Mouse (Mus musculus) neural tube, embryonic 13.5 days (tissue): ENCODE measurements around the gene Pcnx. TPM values are rescaled to one million over a fixed set of nuclear protein-coding genes. Genes with fewer than 3 reads are reported as not detected.

ENCODE experiments used
- ATAC-seq: fragments of 200-750 bp; cut with Nextera tagmentation; 2 replicates; pipeline ENCODE4 v1.8.0; 2017; ENCODE audit warnings: low read depth, mild to moderate bottlenecking, moderate TSS enrichment, moderate library complexity
- H3K27ac ChIP-seq: fragments of 300-500 bp; sonication (generic); replicated peaks from 2 replicates; pipeline ENCODE4 v1.5.1; 2015; ENCODE audit warnings: moderate library complexity, mild to moderate bottlenecking, inconsistent platforms
- H3K27me3 ChIP-seq: fragments of 300-500 bp; sonication (generic); 2 replicates; pipeline ENCODE4 v1.6.1; 2015; ENCODE audit warnings: mild to moderate bottlenecking, inconsistent platforms
- H3K36me3 ChIP-seq: fragments of 300-500 bp; sonication (generic); 2 replicates; pipeline ENCODE4 v1.6.1; 2015; ENCODE audit warnings: mild to moderate bottlenecking, inconsistent platforms
- H3K4me1 ChIP-seq: fragments of 300-500 bp; sonication (generic); replicated peaks from 2 replicates; pipeline ENCODE4 v1.6.1; 2015; ENCODE audit warnings: inconsistent platforms
- H3K4me2 ChIP-seq: fragments of 300-500 bp; sonication (generic); 2 replicates; pipeline ENCODE4 v1.6.1; 2015; ENCODE audit warnings: inconsistent platforms, mild to moderate bottlenecking, moderate library complexity
- H3K4me3 ChIP-seq: fragments of 300-500 bp; sonication (generic); 2 replicates; pipeline ENCODE4 v1.5.1; 2015; ENCODE audit warnings: mild to moderate bottlenecking, inconsistent platforms
- H3K9ac ChIP-seq: fragments of 300-500 bp; sonication (generic); 2 replicates; pipeline ENCODE4 v1.6.1; 2015; ENCODE audit warnings: moderate library complexity, mild to moderate bottlenecking, inconsistent platforms
- H3K9me3 ChIP-seq: fragments of 300-500 bp; sonication (generic); 2 replicates; pipeline ENCODE4 v1.6.1; 2016; ENCODE audit warnings: inconsistent platforms
- WGBS: fragments of 180-500 bp; shearing (Covaris S2); methylation state at CpG from one replicate; pipeline ENCODE4 v1.1.7; 2015; 5-methylcytosine and 5-hydroxymethylcytosine counted together
- polyA plus RNA-seq: library from polyadenylated mRNA; unstranded; fragments of >200 nt; fragmentation: Nextera tagmentation; extraction: Ambion mirVana; gene quantifications from 2 replicates; pipeline ENCODE4 v1.2.1, GENCODE M21; 2015

The Pcnx gene
- polyA plus RNA-seq, 1 experiment from 2014 or later = 12.4 TPM

DNA sequence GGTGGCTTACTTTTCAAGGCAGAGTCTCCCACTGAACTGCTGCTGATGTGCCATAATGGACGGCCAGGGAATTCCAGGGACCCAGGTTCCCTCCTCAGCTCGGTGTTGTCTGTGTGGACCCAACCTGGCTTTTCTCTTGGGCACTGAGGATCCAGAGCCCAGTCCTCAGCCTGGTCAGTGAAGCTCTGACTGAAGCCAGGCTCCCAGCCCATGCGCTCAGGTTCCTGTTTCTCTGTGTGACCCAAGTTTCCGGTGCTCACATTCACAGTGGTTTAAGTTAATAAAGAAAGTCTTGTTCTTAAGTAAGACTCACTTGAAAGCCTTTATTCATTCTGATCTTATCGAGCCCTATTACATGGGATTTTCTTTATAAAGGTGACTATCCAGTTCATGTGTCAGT, 74.7 kb downstream of the Pcnx start:
- Histone ChIP-seq H3K27me3 (no peaks in the 10 kb centered on the region), H3K4me3 (no peak overlapping the region), H3K9ac (no peak overlapping the region), H3K36me3 (peaks cover 6% of the 10 kb centered on the region), H3K4me1 (peaks cover 15% of the 10 kb centered on the region; the same call in 1 of the 2 replicates), H3K4me2 (no peak overlapping the region), H3K27ac (no peak overlapping the region), H3K9me3 (no peaks in the 10 kb centered on the region)
- no peak for ATAC-seq
- WGBS = 92% methylated on average over 5 of the region's 5 CpGs

DNA sequence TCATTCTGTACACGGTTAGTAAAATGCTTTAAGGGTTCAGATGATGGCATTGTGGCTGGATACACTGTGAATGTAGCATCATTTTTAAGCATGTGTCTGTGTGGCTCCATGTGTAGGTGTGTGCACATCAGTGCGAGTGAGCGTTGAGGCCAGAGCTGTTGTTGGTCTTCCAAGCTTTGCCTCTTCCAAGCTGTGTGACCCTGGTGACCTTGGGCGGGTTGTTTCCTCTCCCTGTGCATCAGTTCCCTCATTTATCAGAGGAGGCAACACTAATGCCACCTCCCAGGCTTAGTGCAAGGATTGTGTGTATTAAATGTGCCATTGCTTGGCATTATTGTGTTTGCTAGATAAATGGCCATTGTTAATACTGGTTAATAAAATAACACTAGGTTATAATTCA, 76.2 kb downstream of the Pcnx start:
- no peak overlapping the region for H3K9ac ChIP-seq
- peaks cover 12% of the 10 kb centered on the region for H3K36me3 ChIP-seq
- no peak overlapping the region for H3K4me2 ChIP-seq
- 55% methylated on average over 4 of the region's 4 CpGs for WGBS
- H3K4me1 ChIP-seq = peaks cover 15% of the 10 kb centered on the region; the same call in 1 of the 2 replicates
- 0 out of 2 replicates have a peak, but pooled peaks have one; percentile 27 for ATAC-seq
- peak overlapping the region; percentile 33; the same call in 1 of the 2 replicates for H3K27ac ChIP-seq
- no peaks in the 10 kb centered on the region for H3K9me3 ChIP-seq
- H3K4me3 ChIP-seq = no peak overlapping the region
- no peaks in the 10 kb centered on the region for H3K27me3 ChIP-seq

DNA sequence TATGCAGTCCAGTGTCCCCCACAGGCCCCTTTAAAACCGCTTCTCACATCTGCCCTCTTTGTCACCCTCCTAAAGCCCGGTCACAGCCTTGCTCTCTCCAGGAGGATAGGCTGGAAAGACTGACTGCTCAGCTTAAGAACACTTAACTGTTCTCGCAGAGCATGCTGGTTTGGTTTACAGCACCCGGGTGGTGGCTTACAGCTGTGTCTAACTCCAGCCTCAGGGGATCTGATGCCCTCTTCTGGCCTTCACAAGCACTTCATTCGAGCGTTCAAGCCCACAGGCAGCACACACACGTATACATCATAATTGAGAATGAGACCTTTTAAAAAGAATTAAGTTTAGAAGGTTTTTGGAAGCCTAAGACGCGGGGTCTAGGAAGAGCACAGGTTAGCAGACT, 81.4 kb downstream of the Pcnx start:
- H3K4me2 ChIP-seq = no peak overlapping the region
- no peak for ATAC-seq
- H3K27me3 ChIP-seq = no peaks in the 10 kb centered on the region
- H3K4me1 ChIP-seq = peaks cover 14% of the 10 kb centered on the region; the same call in 1 of the 2 replicates
- H3K4me3 ChIP-seq = no peak overlapping the region
- no peaks in the 10 kb centered on the region for H3K9me3 ChIP-seq
- no peak overlapping the region for H3K27ac ChIP-seq
- H3K9ac ChIP-seq = no peak overlapping the region
- WGBS = 78% methylated on average over 9 of the region's 9 CpGs
- 0 out of 2 replicates have a peak, but pooled peaks cover 7% of the 10 kb centered on the region for H3K36me3 ChIP-seq

- H3K4me1 ChIP-seq = peaks cover 6% of the 10 kb centered on the region; the same call in 1 of the 2 replicates
- no peak overlapping the region for H3K27ac ChIP-seq
- H3K4me2 ChIP-seq = no peak overlapping the region
- no peaks in the 10 kb centered on the region for H3K9me3 ChIP-seq
- H3K27me3 ChIP-seq = no peaks in the 10 kb centered on the region
- no peak overlapping the region for H3K9ac ChIP-seq
- 83% methylated on average over 12 of the region's 12 CpGs for whole genome bisulfite sequencing
- H3K36me3 ChIP-seq = peaks cover 8% of the 10 kb centered on the region; the same call in 1 of the 2 replicates
- no peak for ATAC-seq
- H3K4me3 ChIP-seq = no peak overlapping the region
These were observed 83.7 kb downstream of the Pcnx start for GRCm38 (mm10) chr12:81943331-81944062.

- Histone ChIP-seq H3K36me3 (peaks cover 31% of the 10 kb centered on the region), H3K4me2 (no peak overlapping the region), H3K27ac (no peak overlapping the region), H3K4me3 (no peak overlapping the region), H3K27me3 (no peaks in the 10 kb centered on the region), H3K9me3 (no peaks in the 10 kb centered on the region), H3K4me1 (peaks cover 5% of the 10 kb centered on the region), H3K9ac (no peak overlapping the region)
- ATAC-seq = no peak
- 96% methylated on average over 6 of the region's 6 CpGs for WGBS
These were observed 89.2 kb downstream of the Pcnx start for GRCm38 (mm10) chr12:81949026-81949425.

DNA sequence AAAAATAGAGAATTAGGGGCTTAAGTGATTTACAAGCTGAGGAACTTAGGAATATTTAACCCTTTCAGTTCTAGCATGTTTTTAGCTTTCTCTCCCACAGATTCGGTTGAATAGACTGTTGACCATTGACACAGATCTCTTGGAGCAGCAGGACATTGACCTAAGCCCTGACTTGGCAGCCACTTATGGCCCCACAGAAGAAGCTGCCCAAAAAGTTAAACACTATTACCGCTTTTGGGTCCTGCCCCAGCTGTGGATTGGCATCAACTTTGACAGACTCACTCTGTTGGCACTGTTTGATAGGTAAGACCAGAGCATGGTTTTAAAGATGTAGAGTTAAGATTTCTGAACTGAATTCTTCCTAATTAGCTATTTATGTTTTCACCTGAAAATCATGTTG, 90.2 kb downstream of the Pcnx start:
- Histone ChIP-seq H3K27me3 (no peaks in the 10 kb centered on the region), H3K9me3 (no peaks in the 10 kb centered on the region), H3K4me2 (no peak overlapping the region), H3K4me3 (no peak overlapping the region), H3K27ac (no peak overlapping the region), H3K4me1 (peaks cover 15% of the 10 kb centered on the region), H3K36me3 (peaks cover 31% of the 10 kb centered on the region), H3K9ac (no peak overlapping the region)
- WGBS = 93% methylated on average over 2 of the region's 2 CpGs
- no peak for ATAC-seq

GRCm38 (mm10) chr12:81958351-81958750, 98.5 kb downstream of the Pcnx start:
- Histone ChIP-seq H3K4me1 (peaks cover 15% of the 10 kb centered on the region), H3K4me2 (no peak overlapping the region), H3K4me3 (no peak overlapping the region), H3K9me3 (no peaks in the 10 kb centered on the region), H3K36me3 (peaks cover 14% of the 10 kb centered on the region; the same call in 1 of the 2 replicates), H3K9ac (no peak overlapping the region), H3K27me3 (no peaks in the 10 kb centered on the region), H3K27ac (no peak overlapping the region)
- 90% methylated on average over 4 of the region's 4 CpGs for WGBS
- ATAC-seq = no peak

DNA sequence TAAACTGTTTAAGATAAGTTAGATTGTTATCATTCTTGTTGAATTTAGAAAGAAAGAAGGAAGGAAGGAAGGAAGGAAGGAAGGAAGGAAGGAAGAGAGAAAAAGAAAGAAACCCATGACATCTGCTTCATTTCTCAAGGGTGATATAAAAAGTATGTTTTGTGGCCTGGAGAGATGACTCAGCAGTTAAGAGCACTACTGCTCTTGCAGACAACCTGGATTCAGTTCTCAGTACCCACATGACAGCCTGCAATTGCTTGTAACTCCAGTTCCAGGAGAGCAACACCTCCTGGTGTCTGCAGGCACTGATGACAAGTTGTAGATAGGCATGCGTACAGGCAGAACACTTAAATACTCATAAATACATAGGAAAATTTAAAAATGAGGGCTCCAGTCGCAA, 105.6 kb downstream of the Pcnx start:
- Histone ChIP-seq H3K9ac (no peak overlapping the region), H3K4me3 (no peak overlapping the region), H3K36me3 (peaks cover 51% of the 10 kb centered on the region), H3K4me2 (no peak overlapping the region), H3K9me3 (no peaks in the 10 kb centered on the region), H3K4me1 (no peaks in the 10 kb centered on the region), H3K27ac (no peak overlapping the region), H3K27me3 (no peaks in the 10 kb centered on the region)
- 87% methylated on average over 2 of the region's 2 CpGs for whole genome bisulfite sequencing
- ATAC-seq = no peak

- Histone ChIP-seq H3K9me3 (no peaks in the 10 kb centered on the region), H3K27me3 (no peaks in the 10 kb centered on the region), H3K4me3 (no peak overlapping the region), H3K4me2 (no peak overlapping the region), H3K4me1 (no peaks in the 10 kb centered on the region), H3K9ac (no peak overlapping the region), H3K27ac (no peak overlapping the region), H3K36me3 (peaks cover 76% of the 10 kb centered on the region)
- ATAC-seq = no peak
- 91% methylated on average over 19 of the region's 19 CpGs for WGBS
These were observed 111.4 kb downstream of the Pcnx start for GRCm38 (mm10) chr12:81971042-81971883.

DNA sequence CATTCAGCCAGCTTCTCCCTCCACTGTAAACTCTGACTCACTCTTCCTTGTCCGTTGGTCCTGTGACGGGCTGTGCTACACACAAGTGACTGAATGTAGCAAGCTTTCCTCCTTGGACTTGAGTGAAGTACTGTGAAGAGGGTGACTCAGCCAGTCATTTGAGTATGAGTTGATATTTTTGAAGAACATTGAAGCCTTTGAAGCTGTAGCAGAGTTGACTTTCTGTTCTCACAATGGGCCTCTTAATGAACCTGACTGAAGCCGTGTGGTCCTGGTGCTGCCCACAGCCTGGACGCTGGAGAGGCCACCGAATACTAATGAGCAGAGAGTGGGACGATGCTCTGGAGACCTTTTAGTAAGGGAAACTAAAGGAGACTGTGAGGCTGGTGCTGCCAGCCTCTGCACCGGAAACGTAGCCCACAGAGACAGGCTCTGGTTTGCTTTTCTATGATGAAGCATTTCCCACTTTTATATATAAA, 112.1 kb downstream of the Pcnx start:
- no peak overlapping the region for H3K9ac ChIP-seq
- H3K27ac ChIP-seq = no peak overlapping the region
- H3K27me3 ChIP-seq = no peaks in the 10 kb centered on the region
- H3K9me3 ChIP-seq = no peaks in the 10 kb centered on the region
- H3K4me2 ChIP-seq = no peak overlapping the region
- 70% methylated on average over 8 of the region's 8 CpGs for WGBS
- H3K4me3 ChIP-seq = no peak overlapping the region
- H3K36me3 ChIP-seq = peaks cover 77% of the 10 kb centered on the region
- ATAC-seq = no peak
- H3K4me1 ChIP-seq = no peaks in the 10 kb centered on the region

GRCm38 (mm10) chr12:81974806-81975205, 115.0 kb downstream of the Pcnx start:
- H3K4me3 ChIP-seq = no peak overlapping the region
- H3K36me3 ChIP-seq = peaks cover 80% of the 10 kb centered on the region
- H3K9ac ChIP-seq = no peak overlapping the region
- no peaks in the 10 kb centered on the region for H3K27me3 ChIP-seq
- H3K27ac ChIP-seq = no peak overlapping the region
- 61% methylated on average over 2 of the region's 2 CpGs for WGBS
- no peak overlapping the region for H3K4me2 ChIP-seq
- no peaks in the 10 kb centered on the region for H3K9me3 ChIP-seq
- H3K4me1 ChIP-seq = no peaks in the 10 kb centered on the region
- ATAC-seq = no peak

- Histone ChIP-seq H3K4me2 (no peak overlapping the region), H3K36me3 (peaks cover 83% of the 10 kb centered on the region), H3K9ac (no peak overlapping the region), H3K9me3 (no peaks in the 10 kb centered on the region), H3K27ac (no peak overlapping the region), H3K4me3 (no peak overlapping the region), H3K4me1 (no peaks in the 10 kb centered on the region), H3K27me3 (no peaks in the 10 kb centered on the region)
- no peak for ATAC-seq
- 66% methylated on average over 4 of the region's 4 CpGs for WGBS
These were observed 117.5 kb downstream of the Pcnx start for GRCm38 (mm10) chr12:81977346-81977745.
